ENCODE assay signal across 19 mouse cellular contexts in genomic region chr3:115649338-115650117, GRCm38 (mm10).
DNase-seq lines count a peak whose midpoint lies in the region; ATAC-seq and TF ChIP-seq lines count a peak whose summit lies in the region.
"Had no signal": no experiment of that assay in that cellular context is flagged by ENCODE, and none has a peak within 500 bp of the region (broad histone marks: within the 10 kb centered on the region; RNA-seq: fewer than 3 reads in every experiment).

No protein-coding gene starts in this region.

- H3K9ac ChIP-seq in lung, embryonic 16.5 days (ENCODE audit: low read length), result no peak overlapping the region
- no peak overlapping the region for H3K9ac ChIP-seq in limb, embryonic 14.5 days (ENCODE audit: low read depth, low read length, severe bottlenecking)
- H3K9ac ChIP-seq: embryonic facial prominence, embryonic 12.5 days; heart, embryonic 13.5 days; limb, embryonic 12.5 days; liver, embryonic 15.5 days; midbrain, embryonic 15.5 days had no signal

- no peak overlapping the region for H3K4me2 ChIP-seq in lung, embryonic 16.5 days (ENCODE audit: low read depth, low read length)
- no peak overlapping the region for H3K4me2 ChIP-seq in limb, embryonic 14.5 days (replicated peaks; ENCODE audit: low read depth, low read length, severe bottlenecking)
- H3K4me2 ChIP-seq: embryonic facial prominence, embryonic 12.5 days; heart, embryonic 13.5 days; limb, embryonic 12.5 days; liver, embryonic 15.5 days; midbrain, embryonic 15.5 days had no signal

- peak; percentile 67 for DNase-seq in heart, adult 11 months
- no peak for DNase-seq in heart, postnatal 4 days
- DNase-seq in lung, postnatal 25 days (ENCODE audit: low spot score), result no peak
- DNase-seq in limb, embryonic 14.5 days (ENCODE audit: low spot score), result peak; percentile 43
- no peak for DNase-seq in cerebellum, adult 9-11 months
- no peak for DNase-seq in layer of hippocampus, postnatal 25 days (ENCODE audit: extremely low spot score in 1 of 2, low spot score in 1 of 2)
- no peak for DNase-seq in heart, postnatal 25 days (ENCODE audit: low spot score)
- DNase-seq: cerebellum, adult 8-10 months; right cerebral cortex, postnatal 25 days; thymus, postnatal 4 days had no signal

- peaks cover 3% of the 10 kb centered on the region; the same call in 1 of the 2 replicates for H3K4me1 ChIP-seq in lung, embryonic 16.5 days (replicated peaks; ENCODE audit: control insufficient read depth, insufficient read depth, low read length)
- H3K4me1 ChIP-seq in limb, embryonic 14.5 days (ENCODE audit: control insufficient read depth, insufficient read depth, low read length), result no peaks in the 10 kb centered on the region
- H3K4me1 ChIP-seq: limb, embryonic 12.5 days; liver, embryonic 15.5 days; midbrain, embryonic 15.5 days had no signal

- no peaks in the 10 kb centered on the region for H3K9me3 ChIP-seq in lung, embryonic 16.5 days (ENCODE audit: control insufficient read depth, low read length)
- H3K9me3 ChIP-seq in limb, embryonic 14.5 days (ENCODE audit: control insufficient read depth, low read length), result no peaks in the 10 kb centered on the region
- H3K9me3 ChIP-seq: embryonic facial prominence, embryonic 12.5 days; heart, embryonic 13.5 days; limb, embryonic 12.5 days; liver, embryonic 15.5 days; midbrain, embryonic 15.5 days had no signal

- ATAC-seq in lung, embryonic 16.5 days (ENCODE audit: low read depth), result peak; percentile 49; the same call in 1 of the 2 replicates
- peak; percentile 58 for ATAC-seq in limb, embryonic 14.5 days (ENCODE audit: low FRiP score, low read depth)
- ATAC-seq: hindbrain, embryonic 16.5 days; intestine, postnatal 0 days; midbrain, embryonic 15.5 days had no signal

- H3K4me3 ChIP-seq in lung, embryonic 16.5 days (ENCODE audit: low read length), result no peak overlapping the region
- H3K4me3 ChIP-seq in limb, embryonic 14.5 days (replicated peaks; ENCODE audit: low read length), result no peak overlapping the region
- H3K4me3 ChIP-seq: embryonic facial prominence, embryonic 12.5 days; heart, embryonic 13.5 days; limb, embryonic 12.5 days; liver, embryonic 15.5 days; midbrain, embryonic 15.5 days had no signal

- intact Hi-C loops in heart, postnatal 25 days (cut with DNase I), result loop anchor here (5.0 to 10.0 kb wide), 2 partner anchors 238 to 655 kb away; partner anchors contain the start of gene Dph5

- H3K27ac ChIP-seq in lung, embryonic 16.5 days (ENCODE audit: low read length), result no peak overlapping the region
- H3K27ac ChIP-seq in limb, embryonic 14.5 days (replicated peaks; ENCODE audit: low read depth, low read length), result no peak overlapping the region
- H3K27ac ChIP-seq: embryonic facial prominence, embryonic 12.5 days; heart, embryonic 13.5 days; limb, embryonic 12.5 days; liver, embryonic 15.5 days; midbrain, embryonic 15.5 days had no signal

- TF ChIP-seq POLR2A in limb, embryonic 14.5 days (IDR thresholded peaks at IDR 0.05; ENCODE audit: borderline replicate concordance, extremely low read depth, insufficient read depth, insufficient read length), result no peak

- 30% methylated on average over 3 of the region's 3 CpGs for WGBS in lung, embryonic 16.5 days
- WGBS in limb, embryonic 14.5 days, result 42% methylated on average over 3 of the region's 3 CpGs

- no peaks in the 10 kb centered on the region for H3K36me3 ChIP-seq in lung, embryonic 16.5 days (ENCODE audit: control insufficient read depth, insufficient read depth, low read length)
- H3K36me3 ChIP-seq in limb, embryonic 14.5 days (ENCODE audit: control insufficient read depth, insufficient read depth, low read length), result no peaks in the 10 kb centered on the region
- H3K36me3 ChIP-seq: embryonic facial prominence, embryonic 12.5 days; heart, embryonic 13.5 days; limb, embryonic 12.5 days; liver, embryonic 15.5 days; midbrain, embryonic 15.5 days had no signal

- no peaks in the 10 kb centered on the region for H3K27me3 ChIP-seq in lung, embryonic 16.5 days (ENCODE audit: control insufficient read depth, insufficient read depth, low read depth, low read length)
- no peaks in the 10 kb centered on the region for H3K27me3 ChIP-seq in limb, embryonic 14.5 days (ENCODE audit: control insufficient read depth, insufficient read depth, low read length)
- H3K27me3 ChIP-seq: CH12.LX; embryonic facial prominence, embryonic 12.5 days; heart, embryonic 13.5 days; limb, embryonic 12.5 days; liver, embryonic 15.5 days; midbrain, embryonic 15.5 days had no signal

Comparison
In these comparisons a context has a peak if more than half of its experiments do, and no peak if none do; other contexts are left out.
1. DNase-seq: peak in heart, adult 11 months (single experiment) and limb, embryonic 14.5 days (single experiment); none in heart, postnatal 4 days (single experiment), lung, postnatal 25 days (single experiment), cerebellum, adult 9-11 months (single experiment), layer of hippocampus, postnatal 25 days (0 of 2) and heart, postnatal 25 days (single experiment).